Mouse (Mus musculus) adipose tissue, adult 10 weeks (tissue): ENCODE results near the gene Slc10a1. TPM values are rescaled to one million over a fixed set of nuclear protein-coding genes. Genes with fewer than 3 reads are reported as not detected.

Experiments used
- polyA plus RNA-seq: library from polyadenylated mRNA; stranded (reverse); fragments of 350-450 nt; fragmentation: Illumina TruSeq; extraction: RNeasy Lipid Tissue Mini Kit (QIAGEN cat#74804); gene quantifications from one replicate; pipeline ENCODE4 v1.2.3, GENCODE M21; 2014; ENCODE audit warnings: low read depth, low replicate concordance

Slc10a1 gene
- not detected for polyA plus RNA-seq

GRCm38 (mm10) chr12:80968605-80969004, at the start of gene Slc10a1:
Slc10a1 (minus strand) TSS chr12:80968705.

GRCm38 (mm10) chr12:80945334-80945995, 23.0 kb downstream of the Slc10a1 start, which contains the start of gene Srsf5:
Srsf5 (plus strand) TSS chr12:80945504.

Other genes starting within 250 kb of the Slc10a1 start
- gene Ccdc177, start 208.0 kb downstream of the Slc10a1 start, polyA plus RNA-seq, result not detected
- 38.5 TPM for gene Susd6, start 178.2 kb downstream of the Slc10a1 start, polyA plus RNA-seq
- 692 TPM for gene Srsf5, start 23.2 kb downstream of the Slc10a1 start, polyA plus RNA-seq
- 83.8 TPM for gene Smoc1, start 58.1 kb upstream of the Slc10a1 start, polyA plus RNA-seq